Comparison of ENCODE assay signal across 10 mouse cellular contexts in genomic region chr1:59333860-59334561, GRCm38 (mm10).
DNase-seq lines count a peak whose midpoint lies in the region; ATAC-seq lines count a peak whose summit lies in the region.
"Had no signal": no experiment of that assay in that cellular context is flagged by ENCODE, and none has a peak within 500 bp of the region (broad histone marks: within the 10 kb centered on the region; RNA-seq: fewer than 3 reads in every experiment).

No protein-coding gene starts in this region.

- peak; percentile 95 for DNase-seq in heart, adult 11 months
- no peak for DNase-seq in heart, adult 8-10 months (ENCODE audit: low spot score)
- peak; percentile 35 to 38 for DNase-seq in cerebellum, postnatal 36 days
- DNase-seq in heart, embryonic 10.5 days (ENCODE audit: low spot score): no peak
- DNase-seq in midbrain, embryonic 14.5 days: no peak
- DNase-seq in adrenal gland, postnatal 10 days: no peak
- DNase-seq in Muller cell, postnatal 12 days (ENCODE audit: inconsistent ontology term): no peak
- no peak for DNase-seq in adrenal gland, postnatal 4 days (ENCODE audit: low spot score in 2 of 2)
- DNase-seq: kidney, postnatal 14 days; lung, postnatal 14 days had no signal

- no peak for ATAC-seq in midbrain, embryonic 14.5 days (ENCODE audit: low FRiP score, low TSS enrichment)

- peaks cover 43% of the 10 kb centered on the region; the same call in 1 of the 2 replicates for H3K27me3 ChIP-seq in heart, embryonic 10.5 days (ENCODE audit: insufficient read depth, poor library complexity, severe bottlenecking)
- H3K27me3 ChIP-seq in midbrain, embryonic 14.5 days (ENCODE audit: control insufficient read depth, insufficient read depth, low read length): no peaks in the 10 kb centered on the region; the same call in 1 of the 2 replicates

- H3K4me3 ChIP-seq in heart, embryonic 10.5 days: no peak overlapping the region
- H3K4me3 ChIP-seq in midbrain, embryonic 14.5 days (replicated peaks; ENCODE audit: low read depth, low read length): no peak overlapping the region

- no peaks in the 10 kb centered on the region for H3K36me3 ChIP-seq in heart, embryonic 10.5 days
- no peaks in the 10 kb centered on the region for H3K36me3 ChIP-seq in midbrain, embryonic 14.5 days (ENCODE audit: control insufficient read depth, insufficient read depth, low read length)

- no peaks in the 10 kb centered on the region for H3K9me3 ChIP-seq in heart, embryonic 10.5 days
- no peaks in the 10 kb centered on the region for H3K9me3 ChIP-seq in midbrain, embryonic 14.5 days (ENCODE audit: control insufficient read depth, low read length)

- peak overlapping the region; percentile 27; the same call in 1 of the 2 replicates for H3K4me2 ChIP-seq in midbrain, embryonic 14.5 days (ENCODE audit: low read length)

- H3K27ac ChIP-seq in heart, embryonic 10.5 days: peak overlapping the region; percentile 49
- peak overlapping the region; percentile 75 for H3K27ac ChIP-seq in midbrain, embryonic 14.5 days (replicated peaks; ENCODE audit: low read depth, low read length)

- no peak overlapping the region for H3K9ac ChIP-seq in midbrain, embryonic 14.5 days (replicated peaks; ENCODE audit: low read length)

- peaks cover 35% of the 10 kb centered on the region for H3K4me1 ChIP-seq in heart, embryonic 10.5 days
- H3K4me1 ChIP-seq in midbrain, embryonic 14.5 days (ENCODE audit: control insufficient read depth, insufficient read depth, low read length): peaks cover 29% of the 10 kb centered on the region

- 57% methylated on average over 10 of the region's 10 CpGs for WGBS in heart, embryonic 10.5 days
- WGBS in midbrain, embryonic 14.5 days: 33% methylated on average over 10 of the region's 10 CpGs

Comparison
In these comparisons a context has a peak if more than half of its experiments do, and no peak if none do; other contexts are left out.
1. DNase-seq: peak in heart, adult 11 months (single experiment) and cerebellum, postnatal 36 days (2 of 2); none in heart, adult 8-10 months (single experiment), heart, embryonic 10.5 days (single experiment), midbrain, embryonic 14.5 days (single experiment), adrenal gland, postnatal 10 days (single experiment), Muller cell, postnatal 12 days (single experiment) and adrenal gland, postnatal 4 days (0 of 2).